Comparison of ENCODE assay signal across 20 mouse cellular contexts in genomic region chr10:76288268-76288993, GRCm38 (mm10). TPM values are rescaled to one million over a fixed set of nuclear protein-coding genes. Genes with fewer than 3 reads are reported as not detected.
DNase-seq lines count a peak whose midpoint lies in the region; ATAC-seq lines count a peak whose summit lies in the region.
"Had no signal": no experiment of that assay in that cellular context is flagged by ENCODE, and none has a peak within 500 bp of the region (broad histone marks: within the 10 kb centered on the region; RNA-seq: fewer than 3 reads in every experiment).

No protein-coding gene starts in this region.

- ATAC-seq in frontal cortex, adult (ENCODE audit: low TSS enrichment): peak; percentile 11; the same call in 1 of the 2 replicates
- ATAC-seq: forebrain, embryonic 14.5 days; hindbrain, embryonic 16.5 days had no signal

- DNase-seq in frontal cortex, adult 2 months (ENCODE audit: extremely low spot score in 1 of 2, low spot score in 1 of 2): no peak
- peak; percentile 72 for DNase-seq in Muller cell, postnatal 12 days (ENCODE audit: inconsistent ontology term)
- peak; percentile 11 for DNase-seq in forelimb bud, embryonic 11.5 days (ENCODE audit: low read depth, low spot score)
- DNase-seq in lung, postnatal 10 days: peak; percentile 60
- no peak for DNase-seq in adrenal gland, adult 8-10 months
- no peak for DNase-seq in cerebellum, postnatal 25 days
- DNase-seq: cerebellum, adult 8-10 months; cerebellum, postnatal 36 days; gastrocnemius, postnatal 14 days; heart, adult 11 months; kidney, adult 18-20 months; kidney, postnatal 36 days; layer of hippocampus, postnatal 36 days; left cerebral cortex, postnatal 4 days; thymus, postnatal 4 days had no signal

RNA-seq across cellular contexts. Expression of gene S100b, which starts 34.8 kb away (rescaled TPM):
- polyA plus RNA-seq in frontal cortex, adult 2 months (2012; rRNA removed): 241 and 271 TPM in 2 replicates
- 10 to 100 TPM in 3 of 4 experiments, 1 to 10 TPM in 1; 7.3 to 35.5 (median 12.7) TPM for total RNA-seq in adrenal gland, adult 8-10 months (2022)
- total RNA-seq: MEL had no signal
- polyA plus RNA-seq: liver, adult 2 months had no signal

RNA-seq across cellular contexts. Expression of gene Prmt2, which starts 50.8 kb away (rescaled TPM):
- 91.5 and 98.4 TPM in 2 replicates for polyA plus RNA-seq in frontal cortex, adult 2 months (2012; rRNA removed)
- total RNA-seq in adrenal gland, adult 8-10 months (2022): 10 to 100 TPM; 24.6 to 33.5 (median 29.3) TPM

RNA-seq across cellular contexts. Expression of gene Dip2a, which starts 56.7 kb away (rescaled TPM):
- polyA plus RNA-seq in frontal cortex, adult 2 months (2012; rRNA removed): 39.2 and 43.1 TPM in 2 replicates
- 10 to 100 TPM; 23.2 to 41.3 (median 31.9) TPM for total RNA-seq in adrenal gland, adult 8-10 months (2022)

Comparison
In these comparisons a context has a peak if more than half of its experiments do, and no peak if none do; other contexts are left out.
1. DNase-seq: peak in Muller cell, postnatal 12 days (single experiment), forelimb bud, embryonic 11.5 days (single experiment) and lung, postnatal 10 days (single experiment); none in frontal cortex, adult 2 months (0 of 2), adrenal gland, adult 8-10 months (single experiment) and cerebellum, postnatal 25 days (0 of 2).